ENCODE assay signal across 9 mouse cellular contexts in the genomic region with DNA sequence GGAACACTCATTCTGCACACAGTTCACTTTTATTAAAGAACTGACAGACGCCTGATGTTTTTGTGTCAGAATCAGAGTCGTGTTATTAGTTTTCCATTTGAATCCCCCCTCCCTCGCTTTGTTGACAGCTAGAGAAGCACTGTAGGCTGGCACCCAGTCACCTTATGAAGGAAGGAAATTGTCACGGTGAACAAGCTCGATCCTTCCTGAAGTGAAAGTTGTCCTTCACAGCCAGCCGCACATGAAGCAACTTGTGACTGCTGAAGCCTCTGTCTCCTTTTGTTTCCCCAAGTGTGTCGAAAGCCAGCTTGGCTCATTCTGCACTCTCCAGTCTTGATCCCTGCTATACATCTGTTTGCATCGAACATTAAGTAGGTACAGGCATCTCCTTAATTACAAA.
DNase-seq lines count a peak whose midpoint lies in the region; ATAC-seq and TF ChIP-seq lines count a peak whose summit lies in the region.
"Had no signal": no experiment of that assay in that cellular context is flagged by ENCODE, and none has a peak within 500 bp of the region (broad histone marks: within the 10 kb centered on the region; RNA-seq: fewer than 3 reads in every experiment).

No protein-coding gene starts in this region.

- H3K4me2 ChIP-seq in hindbrain, embryonic 11.5 days (replicated peaks; ENCODE audit: low read depth, low read length): no peak overlapping the region
- H3K4me2 ChIP-seq in forebrain, embryonic 13.5 days: peak overlapping the region; percentile 30
- no peak overlapping the region for H3K4me2 ChIP-seq in midbrain, embryonic 13.5 days (replicated peaks)

- H3K27ac ChIP-seq in hindbrain, embryonic 10.5 days: peak overlapping the region; percentile 70
- H3K27ac ChIP-seq in hindbrain, embryonic 11.5 days (ENCODE audit: low read depth, low read length): no peak overlapping the region
- H3K27ac ChIP-seq in bone marrow macrophage, adult 2 months (ENCODE audit: insufficient read depth, low read depth, low read length): no peak overlapping the region
- peak overlapping the region; percentile 84 for H3K27ac ChIP-seq in forebrain, embryonic 13.5 days
- H3K27ac ChIP-seq in midbrain, embryonic 13.5 days: peak overlapping the region; percentile 84

- no peak for DNase-seq in hindbrain, embryonic 10.5 days (ENCODE audit: low spot score)
- DNase-seq in hindbrain, embryonic 11.5 days (ENCODE audit: low spot score): no peak
- DNase-seq in spleen, postnatal 36 days (ENCODE audit: low spot score in 2 of 2): no peak
- no peak for DNase-seq in thymus, postnatal 14 days
- DNase-seq in cerebellum, adult 9-11 months: no peak
- DNase-seq: left cerebral cortex, postnatal 4 days had no signal

- no peaks in the 10 kb centered on the region for H3K27me3 ChIP-seq in hindbrain, embryonic 10.5 days (ENCODE audit: insufficient read depth, poor library complexity, severe bottlenecking)
- no peaks in the 10 kb centered on the region for H3K27me3 ChIP-seq in hindbrain, embryonic 11.5 days (ENCODE audit: control insufficient read depth, insufficient read depth, low read length)
- H3K27me3 ChIP-seq in forebrain, embryonic 13.5 days: no peaks in the 10 kb centered on the region
- H3K27me3 ChIP-seq in midbrain, embryonic 13.5 days: no peaks in the 10 kb centered on the region

- H3K4me3 ChIP-seq in hindbrain, embryonic 10.5 days: no peak overlapping the region
- H3K4me3 ChIP-seq in hindbrain, embryonic 11.5 days (ENCODE audit: low read depth, low read length): no peak overlapping the region
- peak overlapping the region; percentile 17 for H3K4me3 ChIP-seq in bone marrow macrophage, adult 2 months (ENCODE audit: insufficient read depth, low read length)
- no peak overlapping the region for H3K4me3 ChIP-seq in forebrain, embryonic 13.5 days
- no peak overlapping the region for H3K4me3 ChIP-seq in midbrain, embryonic 13.5 days (replicated peaks)

- H3K36me3 ChIP-seq in hindbrain, embryonic 10.5 days: peaks cover 71% of the 10 kb centered on the region
- 0 out of 2 replicates have a peak, but pooled peaks cover 3% of the 10 kb centered on the region for H3K36me3 ChIP-seq in hindbrain, embryonic 11.5 days (ENCODE audit: control insufficient read depth, insufficient read depth, low read length)
- peaks cover 9% of the 10 kb centered on the region; the same call in 1 of the 2 replicates for H3K36me3 ChIP-seq in forebrain, embryonic 13.5 days (ENCODE audit: poor library complexity, severe bottlenecking)
- H3K36me3 ChIP-seq in midbrain, embryonic 13.5 days: peaks cover 6% of the 10 kb centered on the region; the same call in 1 of the 2 replicates

- WGBS in hindbrain, embryonic 10.5 days: 65% methylated on average over 8 of the region's 8 CpGs
- WGBS in hindbrain, embryonic 11.5 days: 66% methylated on average over 8 of the region's 8 CpGs
- 26% methylated on average over 8 of the region's 8 CpGs for WGBS in forebrain, embryonic 13.5 days
- 31% methylated on average over 8 of the region's 8 CpGs for WGBS in midbrain, embryonic 13.5 days

- ATAC-seq in hindbrain, embryonic 11.5 days (ENCODE audit: low FRiP score): no peak
- ATAC-seq in forebrain, embryonic 13.5 days: no peak
- ATAC-seq in midbrain, embryonic 13.5 days: peak; percentile 22; the same call in 1 of the 2 replicates

- TF ChIP-seq CTCF in bone marrow macrophage, adult 2 months (IDR thresholded peaks at IDR 0.05; ENCODE audit: low read depth, low read length): no peak

- H3K9ac ChIP-seq in hindbrain, embryonic 11.5 days (ENCODE audit: low read depth, low read length): no peak overlapping the region
- no peak overlapping the region for H3K9ac ChIP-seq in forebrain, embryonic 13.5 days
- peak overlapping the region; percentile 21 for H3K9ac ChIP-seq in midbrain, embryonic 13.5 days (replicated peaks)

- H3K9me3 ChIP-seq in hindbrain, embryonic 10.5 days: no peaks in the 10 kb centered on the region
- no peaks in the 10 kb centered on the region for H3K9me3 ChIP-seq in hindbrain, embryonic 11.5 days (ENCODE audit: control insufficient read depth, low read length)
- H3K9me3 ChIP-seq in forebrain, embryonic 13.5 days (replicated peaks): no peaks in the 10 kb centered on the region
- H3K9me3 ChIP-seq in midbrain, embryonic 13.5 days: no peaks in the 10 kb centered on the region

- TF ChIP-seq POLR2A in bone marrow macrophage, adult 2 months (IDR thresholded peaks at IDR 0.05; ENCODE audit: borderline replicate concordance, low read depth, low read length): no peak

- H3K4me1 ChIP-seq in hindbrain, embryonic 10.5 days (replicated peaks): peaks cover 18% of the 10 kb centered on the region
- peaks cover 3% of the 10 kb centered on the region; the same call in 1 of the 2 replicates for H3K4me1 ChIP-seq in hindbrain, embryonic 11.5 days (replicated peaks; ENCODE audit: control insufficient read depth, insufficient read depth, low read length)
- peaks cover 20% of the 10 kb centered on the region for H3K4me1 ChIP-seq in bone marrow macrophage, adult 2 months (ENCODE audit: control insufficient read depth, insufficient read depth, low read length)
- peaks cover 41% of the 10 kb centered on the region for H3K4me1 ChIP-seq in forebrain, embryonic 13.5 days
- peaks cover 31% of the 10 kb centered on the region for H3K4me1 ChIP-seq in midbrain, embryonic 13.5 days (replicated peaks)

Comparison
In these comparisons a context has a peak if more than half of its experiments do, and no peak if none do; other contexts are left out.
1. H3K27ac ChIP-seq: peak in hindbrain, embryonic 10.5 days (single experiment), forebrain, embryonic 13.5 days (single experiment) and midbrain, embryonic 13.5 days (single experiment); none in hindbrain, embryonic 11.5 days (single experiment) and bone marrow macrophage, adult 2 months (single experiment).